In genomic region chr4:105640793-105641192, GRCm38 (mm10) we compare ENCODE assay signal across 13 mouse cellular contexts.
A peak's percentile ranks its signal among the peaks of the same experiment; 100 is the strongest.
DNase-seq lines count a peak whose midpoint lies in the region; ATAC-seq and TF ChIP-seq lines count a peak whose summit lies in the region.
"Had no signal": no experiment of that assay in that cellular context is flagged by ENCODE, and none has a peak within 500 bp of the region (broad histone marks: within the 10 kb centered on the region; RNA-seq: fewer than 3 reads in every experiment).

No protein-coding gene starts in this region.

- TF ChIP-seq CTCF in forebrain, postnatal 0 days (IDR thresholded peaks at IDR 0.05; ENCODE audit: low read depth), result no peak
- TF ChIP-seq CTCF in embryonic fibroblast, embryonic 13.5 days (IDR thresholded peaks at IDR 0.05; ENCODE audit: borderline replicate concordance, insufficient read depth, low read length), result no peak

- H3K27me3 ChIP-seq in forebrain, embryonic 14.5 days (replicated peaks; ENCODE audit: control insufficient read depth, insufficient read depth, low read length), result no peaks in the 10 kb centered on the region
- no peaks in the 10 kb centered on the region for H3K27me3 ChIP-seq in forebrain, postnatal 0 days (ENCODE audit: insufficient read depth, low read length)
- H3K27me3 ChIP-seq in midbrain, embryonic 11.5 days (ENCODE audit: control insufficient read depth, insufficient read depth, low read length), result no peaks in the 10 kb centered on the region
- H3K27me3 ChIP-seq in midbrain, embryonic 13.5 days, result no peaks in the 10 kb centered on the region
- H3K27me3 ChIP-seq: forebrain, embryonic 12.5 days; heart, embryonic 12.5 days had no signal

- no peak overlapping the region for H3K4me3 ChIP-seq in forebrain, embryonic 14.5 days (ENCODE audit: low read depth, low read length)
- H3K4me3 ChIP-seq in forebrain, postnatal 0 days (ENCODE audit: low read depth, low read length), result no peak overlapping the region
- H3K4me3 ChIP-seq in midbrain, embryonic 11.5 days (ENCODE audit: low read depth, low read length), result no peak overlapping the region
- H3K4me3 ChIP-seq in midbrain, embryonic 13.5 days (replicated peaks), result no peak overlapping the region
- H3K4me3 ChIP-seq in embryonic fibroblast, embryonic 13.5 days (ENCODE audit: insufficient read depth, low read length), result no peak overlapping the region
- H3K4me3 ChIP-seq: forebrain, embryonic 12.5 days; heart, embryonic 12.5 days had no signal

- WGBS in forebrain, embryonic 14.5 days, result 39% methylated on average over 4 of the region's 4 CpGs
- 28% methylated on average over 4 of the region's 4 CpGs for WGBS in forebrain, postnatal 0 days
- WGBS in midbrain, embryonic 11.5 days, result 55% methylated on average over 4 of the region's 4 CpGs
- 69% methylated on average over 4 of the region's 4 CpGs for WGBS in midbrain, embryonic 13.5 days

- no peaks in the 10 kb centered on the region for H3K36me3 ChIP-seq in forebrain, embryonic 14.5 days (ENCODE audit: control insufficient read depth, insufficient read depth, low read length)
- H3K36me3 ChIP-seq in forebrain, postnatal 0 days (ENCODE audit: insufficient read depth), result no peaks in the 10 kb centered on the region
- no peaks in the 10 kb centered on the region for H3K36me3 ChIP-seq in midbrain, embryonic 11.5 days (ENCODE audit: control insufficient read depth, insufficient read depth, low read length)
- no peaks in the 10 kb centered on the region for H3K36me3 ChIP-seq in midbrain, embryonic 13.5 days
- H3K36me3 ChIP-seq: forebrain, embryonic 12.5 days; heart, embryonic 12.5 days had no signal

- DNase-seq in forebrain, embryonic 14.5 days (ENCODE audit: low spot score), result peak; percentile 32
- no peak for DNase-seq in forebrain, postnatal 0 days
- peak; percentile 84 for DNase-seq in midbrain, embryonic 11.5 days (ENCODE audit: low spot score, missing footprints)
- DNase-seq in lung, postnatal 36 days, result peak; percentile 80
- DNase-seq in thymus, postnatal 14 days, result no peak
- DNase-seq: cerebellum, postnatal 25 days; right cerebral cortex, adult 18-20 months had no signal

- no peak overlapping the region for H3K4me2 ChIP-seq in forebrain, embryonic 14.5 days (ENCODE audit: low read length)
- no peak overlapping the region for H3K4me2 ChIP-seq in forebrain, postnatal 0 days (ENCODE audit: low read depth)
- no peak overlapping the region for H3K4me2 ChIP-seq in midbrain, embryonic 11.5 days
- H3K4me2 ChIP-seq in midbrain, embryonic 13.5 days (replicated peaks), result no peak overlapping the region
- H3K4me2 ChIP-seq: forebrain, embryonic 12.5 days; heart, embryonic 12.5 days had no signal

- no peak overlapping the region for H3K27ac ChIP-seq in forebrain, embryonic 14.5 days (ENCODE audit: low read depth, low read length)
- no peak overlapping the region for H3K27ac ChIP-seq in forebrain, postnatal 0 days (ENCODE audit: low read depth, low read length)
- no peak overlapping the region for H3K27ac ChIP-seq in midbrain, embryonic 11.5 days (ENCODE audit: low read depth, low read length)
- no peak overlapping the region for H3K27ac ChIP-seq in midbrain, embryonic 13.5 days
- peak overlapping the region; percentile 14; the same call in 1 of the 2 replicates for H3K27ac ChIP-seq in embryonic fibroblast, embryonic 13.5 days (ENCODE audit: insufficient read depth, low read length)
- H3K27ac ChIP-seq: forebrain, embryonic 12.5 days had no signal

- TF ChIP-seq POLR2A in embryonic fibroblast, embryonic 13.5 days (IDR thresholded peaks at IDR 0.05; ENCODE audit: low read depth, low read length), result no peak

- no peak for ATAC-seq in forebrain, embryonic 14.5 days
- ATAC-seq in forebrain, postnatal 0 days, result no peak
- ATAC-seq in midbrain, embryonic 11.5 days (ENCODE audit: low FRiP score), result no peak
- ATAC-seq in midbrain, embryonic 13.5 days, result no peak
- ATAC-seq in activated CD4-positive, CD25-positive, alpha-beta regulatory T cell, adult 4 months, result no peak
- ATAC-seq: inflammation-experienced regulatory T-cells, adult 6 months had no signal

- no peaks in the 10 kb centered on the region for H3K9me3 ChIP-seq in forebrain, embryonic 14.5 days (replicated peaks; ENCODE audit: control insufficient read depth, low read length)
- H3K9me3 ChIP-seq in forebrain, postnatal 0 days (ENCODE audit: low read length), result no peaks in the 10 kb centered on the region
- no peaks in the 10 kb centered on the region for H3K9me3 ChIP-seq in midbrain, embryonic 11.5 days (ENCODE audit: control insufficient read depth, low read length)
- H3K9me3 ChIP-seq in midbrain, embryonic 13.5 days, result no peaks in the 10 kb centered on the region
- H3K9me3 ChIP-seq: forebrain, embryonic 12.5 days; heart, embryonic 12.5 days had no signal

- no peak overlapping the region for H3K9ac ChIP-seq in forebrain, embryonic 14.5 days (ENCODE audit: low read length)
- H3K9ac ChIP-seq in forebrain, postnatal 0 days, result no peak overlapping the region
- H3K9ac ChIP-seq in midbrain, embryonic 11.5 days (ENCODE audit: low read length), result no peak overlapping the region
- no peak overlapping the region for H3K9ac ChIP-seq in midbrain, embryonic 13.5 days (replicated peaks)
- H3K9ac ChIP-seq: forebrain, embryonic 12.5 days; heart, embryonic 12.5 days had no signal

- H3K4me1 ChIP-seq in forebrain, embryonic 14.5 days (ENCODE audit: control insufficient read depth, insufficient read depth, low read length), result no peaks in the 10 kb centered on the region
- no peaks in the 10 kb centered on the region for H3K4me1 ChIP-seq in forebrain, postnatal 0 days (ENCODE audit: insufficient read depth)
- no peaks in the 10 kb centered on the region for H3K4me1 ChIP-seq in midbrain, embryonic 11.5 days (ENCODE audit: control insufficient read depth, insufficient read depth, low read length)
- H3K4me1 ChIP-seq in midbrain, embryonic 13.5 days (replicated peaks), result no peaks in the 10 kb centered on the region
- H3K4me1 ChIP-seq in embryonic fibroblast, embryonic 13.5 days (ENCODE audit: control insufficient read depth, insufficient read depth, low read length), result no peaks in the 10 kb centered on the region
- H3K4me1 ChIP-seq: forebrain, embryonic 12.5 days; heart, embryonic 12.5 days had no signal

Comparison
In these comparisons a context has a peak if more than half of its experiments do, and no peak if none do; other contexts are left out.
1. DNase-seq: peak in forebrain, embryonic 14.5 days (single experiment), midbrain, embryonic 11.5 days (single experiment) and lung, postnatal 36 days (single experiment); none in forebrain, postnatal 0 days (single experiment) and thymus, postnatal 14 days (single experiment).